Mouse (Mus musculus) thymus, postnatal 36 days (tissue): ENCODE data around the gene Amacr.
"Not testable (repeated sequence)": the region's sequence is repeated elsewhere in the genome, so short reads cannot be mapped to it uniquely, and the experiment has no call there.

ENCODE experiments used
- DNase-seq, 2 experiments: peaks; one replicate each; pipeline ENCODE4 v3.0.0; 2022; ENCODE audit warnings: mixed read lengths in 2 of 2

Gene Amacr

DNA sequence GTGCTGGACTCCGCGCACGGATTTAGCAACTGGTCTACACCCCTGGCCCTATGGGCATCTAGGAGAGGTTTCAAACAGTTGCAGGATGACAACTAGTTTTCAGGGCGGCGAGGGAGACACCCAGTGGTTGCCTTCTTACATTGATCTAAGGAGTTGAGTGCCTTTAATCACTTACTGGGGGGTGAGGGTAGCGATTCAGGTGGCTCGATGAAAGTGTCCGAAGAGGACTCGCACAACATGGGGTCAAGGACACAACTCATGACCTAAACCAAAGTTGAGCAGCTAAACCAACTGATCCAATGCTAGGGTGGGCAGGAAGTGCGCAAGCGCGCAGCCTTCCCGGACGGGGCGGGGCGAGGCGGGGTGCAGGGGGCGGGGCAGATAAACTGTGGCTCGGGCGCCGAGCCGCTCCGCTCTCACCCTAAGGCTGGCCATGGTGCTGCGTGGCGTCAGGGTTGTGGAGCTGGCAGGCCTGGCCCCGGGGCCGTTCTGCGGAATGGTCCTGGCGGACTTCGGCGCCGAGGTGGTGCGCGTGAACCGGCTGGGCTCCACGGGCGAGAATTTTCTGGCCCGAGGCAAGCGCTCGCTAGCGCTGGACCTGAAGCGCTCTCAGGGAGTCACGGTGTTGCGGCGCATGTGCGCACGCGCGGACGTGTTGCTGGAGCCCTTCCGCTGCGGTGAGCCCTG, at the start of gene Amacr:
Amacr (plus strand) TSS at position 380 of the 687 bp plus-strand sequence.
- peak; percentile 86 for DNase-seq

DNA sequence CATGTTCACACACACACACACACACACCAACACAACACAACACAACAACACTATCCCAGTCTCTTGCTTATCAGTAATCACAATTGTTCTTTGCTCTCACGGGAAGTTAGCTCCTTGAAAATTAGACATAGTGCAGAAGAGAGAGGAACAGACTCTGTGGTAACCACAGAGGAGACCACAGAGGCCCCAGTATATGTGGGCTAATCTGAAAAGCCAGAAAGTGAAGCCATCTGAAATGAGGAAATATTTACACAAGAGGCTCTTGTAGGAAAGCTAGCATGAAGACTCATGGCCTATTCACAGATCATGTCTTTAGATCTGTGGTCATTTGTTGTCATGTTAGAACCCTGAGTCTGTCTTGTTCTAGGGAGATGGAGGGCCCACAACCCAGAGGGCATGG, 47.6 kb upstream of the Amacr start:
- DNase-seq = no peak

DNA sequence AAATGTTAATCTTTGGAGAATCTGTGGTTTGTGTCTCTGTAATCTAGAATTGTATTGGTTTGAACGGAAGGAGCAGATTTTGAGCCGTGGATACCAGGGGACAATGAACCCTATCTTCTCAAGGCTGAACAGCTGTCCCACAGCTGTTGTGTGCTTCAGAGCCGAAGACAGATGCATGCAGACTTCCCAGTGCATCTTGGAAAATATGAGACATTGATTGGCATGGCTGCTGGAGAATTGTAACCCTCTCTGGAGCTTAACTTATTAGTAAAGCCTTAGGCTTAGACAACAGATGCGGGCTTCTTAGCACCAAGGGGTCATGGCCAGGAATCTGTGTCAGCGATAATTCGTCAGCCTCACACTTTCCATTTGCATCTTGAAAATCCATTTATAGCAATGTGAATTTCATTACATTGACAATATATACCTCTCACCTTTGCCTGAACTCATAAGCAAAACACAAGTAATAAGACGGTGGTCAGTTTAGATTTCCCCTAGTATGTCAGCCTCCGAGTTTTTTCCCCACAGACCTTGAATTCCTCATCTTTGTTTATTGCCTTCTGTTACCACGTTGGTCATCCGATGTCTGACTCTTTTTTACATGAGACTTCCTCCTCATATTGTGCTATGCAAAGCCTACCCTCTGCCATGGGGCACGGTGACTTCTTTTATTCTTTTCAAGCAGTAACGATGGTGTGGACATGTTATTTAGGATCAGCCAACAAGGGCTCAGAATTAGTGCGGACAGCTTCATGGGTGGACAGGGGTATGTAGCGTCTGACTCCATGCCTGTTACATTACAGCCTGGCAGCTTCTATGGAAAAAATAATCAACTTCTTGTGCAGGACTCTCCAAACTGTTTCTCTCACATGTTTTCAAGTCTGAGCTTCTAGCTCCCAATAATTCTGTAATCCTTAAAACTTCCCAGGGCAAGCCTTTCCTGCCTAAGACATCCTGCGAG, 41.1 kb upstream of the Amacr start:
- no peak for DNase-seq

DNA sequence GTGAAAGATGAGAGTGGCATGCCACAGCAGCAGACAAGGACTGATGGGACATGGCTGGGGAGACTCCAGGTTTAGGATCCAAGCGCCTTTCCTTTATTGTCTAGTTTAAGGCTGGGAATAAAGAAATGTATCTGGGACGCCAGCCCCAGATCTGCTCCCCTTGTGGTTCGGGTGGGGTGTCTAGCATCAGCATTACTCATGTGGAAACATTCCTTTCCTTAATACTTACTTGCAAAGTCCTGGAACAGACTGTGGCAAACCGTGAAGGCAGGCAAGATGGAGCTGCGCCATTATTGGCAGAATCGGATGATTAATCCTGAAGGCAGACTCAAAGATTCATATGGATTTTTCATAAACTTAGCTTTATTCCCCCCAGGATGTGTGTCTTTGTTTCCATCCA, 39.7 kb upstream of the Amacr start:
- DNase-seq = no peak

DNA sequence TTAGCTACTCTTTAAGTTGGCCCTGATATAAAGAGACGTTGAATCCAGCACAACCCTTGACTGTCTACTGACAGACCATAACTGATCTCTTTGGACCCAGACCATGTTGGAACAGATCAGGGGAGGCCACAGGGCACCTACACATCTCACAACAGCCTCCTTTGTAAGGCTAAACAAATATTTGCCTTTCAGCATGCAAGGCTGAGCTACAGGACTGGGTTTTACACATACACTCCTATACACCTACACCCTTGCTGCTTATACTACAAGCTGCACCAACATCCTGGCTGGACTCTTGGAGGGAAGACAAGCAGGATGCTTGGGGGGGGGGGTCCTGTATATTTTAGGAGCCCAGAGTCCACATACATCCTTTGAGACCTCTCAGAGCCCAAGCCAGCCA, 33.7 kb upstream of the Amacr start:
- DNase-seq = no peak

DNA sequence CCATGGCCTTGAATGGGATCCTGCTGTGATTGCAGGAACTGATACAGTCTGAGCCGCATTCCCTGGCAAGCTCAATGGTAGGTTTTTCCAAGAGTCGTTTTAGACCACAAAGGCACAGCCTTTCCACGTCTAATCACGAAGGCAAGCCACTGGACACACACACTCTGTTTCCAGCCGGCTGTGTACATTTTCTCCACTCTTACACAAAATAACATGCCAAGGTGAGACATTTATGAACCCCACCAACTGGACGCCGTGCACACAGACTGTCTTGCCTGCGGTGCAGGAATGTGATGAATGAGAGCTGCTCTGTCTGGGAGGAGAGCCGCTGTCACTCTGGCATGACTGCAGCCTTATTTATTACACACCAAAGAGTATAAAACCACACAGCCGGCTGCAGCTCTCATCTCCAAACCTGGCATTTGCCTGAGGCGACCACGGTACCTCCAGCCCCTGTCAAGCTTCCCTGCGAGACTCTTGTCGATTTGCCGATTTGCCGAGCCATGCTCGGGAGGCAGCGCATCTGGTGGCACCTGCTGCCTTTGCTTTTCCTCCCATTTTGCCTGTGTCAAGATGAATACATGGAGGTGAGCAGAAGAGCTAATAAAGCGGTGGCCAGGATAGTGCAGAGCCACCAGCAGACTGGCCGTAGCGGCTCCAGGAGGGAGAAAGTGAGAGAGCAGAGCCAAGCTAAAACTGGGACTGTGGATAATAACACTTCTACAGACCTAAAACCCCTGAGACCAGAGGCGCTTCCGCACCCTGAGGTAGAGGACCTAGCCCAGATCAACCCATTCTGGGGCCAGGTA, 29.4 kb upstream of the Amacr start, which contains the start of gene C1qtnf3:
C1qtnf3 (plus strand) TSS at position 382 of the 809 bp plus-strand sequence.
- DNase-seq = no peak

DNA sequence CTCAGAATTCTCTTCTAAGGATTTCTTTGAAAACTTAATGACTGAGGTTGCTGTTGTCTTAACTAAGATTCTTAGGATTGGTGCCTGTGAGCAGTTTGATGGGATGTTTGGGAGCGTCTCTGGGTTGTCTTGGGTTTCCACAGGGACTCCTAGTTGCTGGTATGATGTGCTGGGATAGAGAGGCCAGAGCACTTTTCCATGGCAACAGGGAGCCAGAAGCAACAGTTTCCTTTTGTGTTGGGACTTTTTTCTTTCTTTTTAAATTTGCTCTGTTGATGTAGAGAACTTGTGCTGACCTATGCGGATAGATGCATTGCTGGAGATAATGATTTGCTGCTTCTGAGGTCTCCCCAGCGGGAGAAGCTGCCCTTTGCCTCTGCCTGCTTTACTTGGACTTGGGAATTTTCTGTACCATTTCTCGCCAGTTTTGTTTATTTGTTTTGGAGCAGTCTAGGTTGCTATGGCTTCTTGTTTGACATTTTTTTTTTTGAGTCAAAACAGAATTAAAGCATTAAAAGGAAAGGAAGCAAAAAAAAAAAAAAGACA, 28.7 kb upstream of the Amacr start:
- no peak for DNase-seq

DNA sequence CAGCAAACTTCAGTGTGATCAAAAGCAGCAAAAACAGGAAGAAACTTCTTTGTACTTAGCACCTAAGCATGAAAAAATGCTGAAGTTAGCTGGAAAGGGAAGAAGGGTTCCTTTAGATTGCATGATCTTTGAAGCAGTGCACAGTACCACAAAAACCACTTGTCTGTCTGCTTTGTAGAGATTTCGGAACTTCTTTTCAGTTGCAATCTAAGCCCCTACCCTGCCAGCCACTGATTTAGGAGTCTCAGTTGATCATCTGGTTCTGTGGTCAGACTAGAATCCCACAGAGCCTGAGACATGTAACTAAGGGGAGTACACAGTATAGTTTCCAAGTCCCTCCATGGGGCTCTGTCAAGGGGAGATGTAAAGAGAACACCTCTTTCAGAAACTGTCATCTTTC, 28.1 kb upstream of the Amacr start:
- no peak for DNase-seq

DNA sequence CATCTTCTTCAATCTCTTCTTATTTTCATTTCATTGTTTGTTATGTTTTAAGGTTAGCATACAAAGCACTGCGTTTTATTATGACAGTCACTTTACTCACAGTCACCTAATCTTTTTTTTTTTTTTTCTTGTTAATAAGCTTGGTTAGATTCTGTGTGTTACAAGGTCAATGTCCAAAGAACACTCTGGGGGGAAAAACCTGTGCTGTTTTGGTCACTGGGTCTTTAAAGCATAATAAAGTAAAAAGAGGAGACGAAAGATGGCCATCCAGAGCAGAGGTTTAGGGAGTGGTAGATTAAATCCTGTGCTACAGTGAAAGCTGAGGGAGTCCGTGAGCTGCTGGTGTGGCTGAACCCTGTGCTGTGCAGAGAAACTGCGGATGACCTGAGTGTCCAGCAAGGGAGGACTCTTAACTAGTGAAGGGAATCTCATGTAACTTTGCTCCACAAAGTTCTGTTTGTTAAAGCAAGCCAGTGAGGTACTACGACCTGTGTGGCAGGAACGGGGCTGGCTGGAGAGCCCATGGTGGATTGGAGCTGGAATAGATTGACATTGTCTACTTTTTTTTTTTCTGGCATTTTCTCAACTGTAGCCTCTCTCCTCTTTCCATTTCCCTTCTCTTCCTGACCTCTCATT, 27.1 kb upstream of the Amacr start:
- DNase-seq = no peak

DNA sequence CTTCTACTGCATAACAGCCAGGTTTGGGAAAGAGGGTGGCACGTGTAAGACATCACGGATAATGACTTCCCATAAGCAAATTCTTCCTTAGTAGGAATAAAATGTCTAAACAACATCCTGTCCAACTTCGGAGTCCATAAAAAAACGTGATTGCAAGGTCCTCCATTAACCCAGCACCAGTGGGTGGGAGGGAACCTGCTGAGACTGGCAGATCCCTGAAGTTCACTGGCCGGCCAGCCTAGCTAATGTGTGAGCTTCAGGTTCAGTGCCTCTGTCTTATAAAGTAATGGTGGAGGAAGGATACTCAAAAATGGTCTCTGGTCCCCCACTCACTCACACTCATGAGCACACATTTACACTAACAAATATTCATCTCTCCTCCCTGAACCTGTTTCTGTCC, 26.4 kb upstream of the Amacr start:
- no peak for DNase-seq

DNA sequence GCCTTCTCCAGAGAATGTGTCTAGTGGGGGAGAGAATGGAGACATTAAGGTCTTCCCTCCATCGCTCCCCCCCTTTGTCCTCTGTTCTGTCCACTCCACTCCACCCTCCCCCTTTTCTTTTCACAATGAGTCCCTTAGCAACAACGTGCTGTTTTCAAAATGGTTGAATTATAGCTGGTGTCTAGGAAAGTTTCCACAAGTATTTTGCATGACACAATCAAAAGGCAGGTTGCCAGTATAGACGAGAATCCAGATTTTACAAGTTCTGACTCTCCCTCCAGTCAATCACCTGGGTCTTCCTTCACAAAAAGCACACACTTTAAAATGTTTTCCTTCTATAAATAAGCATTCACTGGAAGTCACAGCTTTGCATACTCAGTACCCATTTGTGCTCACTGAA, 24.9 kb upstream of the Amacr start:
- no peak for DNase-seq

DNA sequence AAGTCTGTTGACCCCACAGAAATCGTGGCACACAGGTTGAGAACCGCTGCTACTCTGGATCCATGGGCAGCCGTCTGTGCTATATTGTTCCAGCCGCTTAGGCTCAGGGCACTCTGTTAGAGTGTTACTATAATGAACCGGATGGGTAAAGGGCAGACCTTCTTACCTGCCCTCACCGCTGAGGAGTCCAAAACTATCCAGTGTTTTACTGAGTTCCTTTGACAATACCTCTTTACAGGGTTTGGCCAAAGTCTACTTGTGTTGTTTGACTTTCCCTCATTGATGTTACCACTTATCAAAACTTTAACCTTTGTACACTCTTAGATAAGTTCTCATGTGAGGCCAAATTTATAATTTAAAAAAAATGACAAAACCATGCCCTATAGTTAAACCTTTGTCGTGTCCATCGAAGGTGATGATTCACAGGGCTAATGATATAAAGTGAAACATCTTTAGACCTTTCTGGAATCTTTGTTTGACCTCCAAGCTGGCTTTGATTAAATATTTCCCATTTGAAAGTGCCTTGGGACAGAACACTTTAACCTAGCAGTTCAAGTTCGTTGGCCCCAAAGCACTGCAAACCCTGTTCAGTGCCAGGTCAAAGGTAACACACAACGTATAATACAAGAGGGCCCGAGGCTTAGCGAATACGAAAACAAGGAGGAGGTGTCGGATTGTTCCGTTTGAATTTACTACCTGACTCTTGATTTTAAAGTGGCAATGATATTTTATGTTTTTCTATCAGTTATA, 22.1 kb upstream of the Amacr start:
- no peak for DNase-seq

DNA sequence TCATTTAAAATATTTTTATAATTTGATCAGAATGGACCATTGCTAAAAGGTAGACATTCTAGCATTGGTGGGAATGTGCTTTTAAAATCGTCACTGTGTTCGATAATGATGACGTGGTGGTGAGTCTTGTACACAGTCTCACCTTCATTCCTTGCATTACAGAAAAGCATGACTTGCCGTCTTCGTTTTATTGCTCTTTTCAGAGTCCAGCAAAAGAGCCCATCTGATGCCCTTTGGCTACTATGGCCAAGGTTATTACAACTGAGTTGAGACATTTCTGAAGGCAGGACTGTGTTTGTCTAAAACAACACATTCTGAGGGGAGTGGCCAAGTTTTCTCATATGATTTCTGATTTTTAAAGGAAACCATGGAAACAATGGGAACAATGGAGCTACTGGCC, 21.3 kb upstream of the Amacr start:
- DNase-seq = no peak

DNA sequence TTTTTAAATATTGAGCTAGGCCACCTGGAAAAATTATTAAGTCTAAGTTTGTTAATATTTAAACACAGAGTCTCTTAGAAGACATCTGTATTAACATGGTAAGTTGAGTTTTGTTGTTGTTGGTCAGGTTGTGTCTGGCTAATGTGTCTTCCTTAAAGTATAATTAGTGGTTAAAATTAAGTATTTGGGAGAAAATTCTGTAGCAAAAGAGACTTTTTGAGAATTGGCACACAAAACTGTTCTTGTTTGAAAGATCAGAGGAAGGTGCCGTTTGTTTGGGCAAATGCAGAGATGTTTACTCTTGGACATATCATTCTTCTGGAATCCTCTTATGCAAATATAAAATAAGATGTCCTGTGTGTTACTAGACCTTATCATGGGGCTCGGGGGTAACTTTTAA, 19.0 kb upstream of the Amacr start:
- no peak for DNase-seq

DNA sequence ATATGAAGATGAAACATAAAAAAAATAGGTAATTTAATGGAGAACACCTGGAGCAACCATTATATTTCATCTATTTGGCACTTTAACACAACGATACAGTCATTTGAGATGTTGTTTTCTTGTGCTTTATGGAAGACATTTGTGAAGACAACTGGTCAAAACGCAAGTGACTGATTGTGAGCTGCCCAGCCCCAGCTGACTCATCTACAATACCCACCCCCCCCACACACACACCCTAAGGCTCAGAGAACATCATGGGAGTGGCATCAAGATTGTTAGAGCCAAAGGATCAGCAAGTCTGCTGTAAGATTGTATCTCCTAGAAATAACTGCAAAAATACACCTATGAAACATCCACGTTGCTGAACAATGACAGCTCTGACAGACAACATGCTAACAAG, 12.1 kb upstream of the Amacr start:
- DNase-seq = no peak

DNA sequence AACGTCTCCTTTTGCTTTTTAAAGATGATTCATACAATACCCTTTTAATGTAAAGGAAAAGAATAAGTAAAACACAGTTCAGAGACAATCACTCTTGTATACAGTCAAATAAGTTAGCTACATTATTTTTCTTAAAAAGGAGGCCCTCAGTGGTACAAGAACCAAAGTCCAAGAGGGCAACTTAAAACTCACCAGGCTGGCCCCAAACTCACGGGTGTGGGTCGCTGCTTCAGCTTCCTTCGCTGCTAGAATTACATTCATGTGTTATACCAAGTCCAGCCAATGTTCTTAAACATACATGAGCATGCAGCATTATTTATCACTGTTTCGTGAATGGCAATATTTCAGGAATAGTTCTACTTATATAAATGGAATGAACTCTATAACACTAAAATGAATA, 10.8 kb upstream of the Amacr start:
- DNase-seq = no peak

DNA sequence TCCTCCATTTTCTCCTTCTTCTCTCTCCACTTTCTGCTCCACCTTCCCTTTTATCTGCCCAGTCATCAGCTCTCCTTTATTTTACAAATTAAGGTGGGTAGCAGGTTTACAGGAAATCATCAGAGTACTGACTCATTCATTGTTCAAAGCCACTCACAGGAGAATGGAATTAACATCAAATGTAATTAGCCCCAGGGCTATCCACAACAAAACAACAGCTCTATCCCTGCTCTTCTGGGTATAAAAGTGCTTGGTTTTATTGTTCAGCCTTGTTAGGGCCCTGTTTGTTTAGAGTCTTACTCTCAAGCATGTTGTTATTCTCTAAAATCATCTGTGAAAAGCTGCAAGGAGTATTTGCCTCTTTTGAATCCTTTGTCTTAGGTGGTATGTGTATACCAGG, 4.4 kb upstream of the Amacr start:
- DNase-seq = no peak

DNA sequence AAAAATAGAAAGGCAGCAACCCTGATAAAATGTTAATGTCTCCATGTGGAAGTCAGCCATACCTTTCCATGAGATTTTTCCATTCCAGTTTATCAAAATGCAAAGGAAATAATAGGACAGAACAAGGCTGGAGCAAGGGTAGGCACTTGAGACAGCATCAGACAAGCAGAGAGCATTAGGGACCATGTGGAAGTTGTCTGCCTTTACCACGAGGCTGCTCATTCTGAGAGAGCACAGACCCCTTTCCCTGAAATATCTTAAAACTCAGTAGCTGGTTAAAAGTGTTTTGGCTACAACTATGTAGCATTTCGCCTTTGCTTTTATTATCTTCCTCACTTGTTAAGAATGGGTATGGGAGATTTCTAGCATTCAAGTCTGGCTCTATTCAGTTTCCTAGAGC, 844 bp upstream of the Amacr start:
- no peak for DNase-seq

DNA sequence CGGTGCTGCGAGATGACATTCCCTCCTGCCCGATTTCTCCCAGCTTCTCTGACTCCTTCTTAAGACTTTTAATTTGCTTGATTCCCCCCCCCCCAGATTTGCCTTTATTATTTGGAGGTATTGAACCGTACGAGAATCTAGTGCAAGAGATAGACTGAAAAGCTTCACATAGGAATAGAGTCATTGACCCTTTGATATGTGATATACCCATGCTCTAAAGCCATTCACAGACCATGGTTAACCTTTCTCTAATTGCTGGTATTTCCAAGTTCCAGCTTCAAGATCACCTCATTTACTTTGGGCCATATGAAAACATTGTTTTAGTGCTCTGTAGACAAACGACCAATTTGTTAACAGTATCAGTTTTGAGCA, 494 bp downstream of the Amacr start:
- DNase-seq = no peak

DNA sequence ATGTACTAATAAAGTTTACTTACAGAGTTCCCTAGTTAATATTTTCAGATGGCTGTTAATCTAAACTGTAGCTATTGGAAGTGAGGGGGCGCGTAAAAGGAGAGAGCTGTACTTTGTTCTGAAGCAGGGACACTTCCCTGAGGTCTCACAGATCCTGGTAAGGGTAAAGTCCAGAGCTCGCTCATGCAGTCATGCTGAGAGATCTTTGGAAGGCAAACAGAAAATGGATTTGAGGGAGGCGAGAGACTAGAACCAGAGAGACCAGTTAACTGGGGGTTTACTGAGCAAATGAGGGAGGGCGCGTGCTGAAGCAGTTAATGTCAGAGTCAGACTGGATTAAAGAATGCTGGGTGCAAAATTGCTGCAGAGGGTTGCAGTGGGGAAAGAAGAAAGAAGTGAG, 4.2 kb downstream of the Amacr start:
- DNase-seq = no peak

DNA sequence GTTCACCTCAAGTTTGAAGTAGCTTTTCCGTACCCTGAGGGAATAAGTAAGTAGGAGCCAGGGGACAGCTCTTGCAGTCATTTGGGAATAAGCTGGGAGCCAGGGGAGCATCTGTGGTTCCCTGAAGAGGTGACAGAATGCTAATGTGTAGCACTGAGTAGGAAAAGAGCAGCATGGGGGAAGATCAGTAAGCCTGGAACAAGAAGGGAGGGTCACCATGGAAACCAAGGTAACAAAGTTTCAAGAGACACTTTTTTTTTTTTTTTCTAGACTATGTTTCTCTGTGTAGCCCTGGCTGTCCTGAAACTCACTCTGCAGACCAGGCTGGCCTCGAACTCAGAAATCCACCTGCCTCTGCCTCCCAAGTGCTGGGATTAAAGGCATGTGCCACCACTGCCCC, 4.9 kb downstream of the Amacr start:
- not testable (repeated sequence) for DNase-seq

DNA sequence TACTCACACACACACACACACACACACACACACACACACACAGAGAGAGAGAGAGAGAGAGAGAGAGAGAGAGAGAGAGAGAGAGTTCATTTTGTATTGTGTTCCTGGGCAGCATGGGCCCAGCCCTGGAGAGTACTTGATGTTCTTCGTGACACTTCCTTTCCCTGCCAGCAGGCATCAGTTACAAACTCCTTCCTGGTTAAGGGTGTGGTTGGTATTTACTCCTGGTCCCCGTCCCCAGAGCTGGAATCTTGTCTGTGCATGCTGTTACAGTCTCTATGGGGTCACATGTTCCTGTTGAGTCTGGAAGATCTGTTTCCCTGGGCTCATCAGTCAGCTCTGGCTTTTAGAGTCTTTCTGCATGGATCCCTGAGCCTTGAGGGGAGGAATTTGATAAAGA, 8.9 kb downstream of the Amacr start:
- DNase-seq = no peak
